Mouse (Mus musculus): ENCODE measurements at regions not wholly inside any gene's neighbourhood (a gene's known extent, or its start where the extent isn't known, plus 50 kb on each side); places are given as distances from the start of the nearest gene placed in this dataset.

- Histone ChIP-seq H3K4me2 (no peak overlapping the region), H3K9ac (no peak overlapping the region), H3K27me3 (no peaks in the 10 kb centered on the region; the same call in 1 of the 2 replicates), H3K27ac (no peak overlapping the region), H3K36me3 (no peaks in the 10 kb centered on the region), H3K4me3 (replicated peaks) (no peak overlapping the region), H3K4me1 (peaks cover 10% of the 10 kb centered on the region), H3K9me3 (replicated peaks) (no peaks in the 10 kb centered on the region)
- ATAC-seq (replicated peaks; ENCODE audit: low FRiP score), result no peak
- 51% methylated on average over 6 of the region's 6 CpGs for WGBS
Observed at GRCm38 (mm10) chr9:41700683-41701082, 423.4 kb downstream of the Sorl1 start.

GRCm38 (mm10) chr9:41699031-41699430, 425.1 kb downstream of the Sorl1 start:
- Histone ChIP-seq H3K27ac (no peak overlapping the region), H3K4me1 (peaks cover 2% of the 10 kb centered on the region; the same call in 1 of the 2 replicates), H3K9me3 (replicated peaks) (no peaks in the 10 kb centered on the region), H3K4me2 (no peak overlapping the region), H3K4me3 (replicated peaks) (no peak overlapping the region), H3K27me3 (no peaks in the 10 kb centered on the region; the same call in 1 of the 2 replicates), H3K36me3 (no peaks in the 10 kb centered on the region), H3K9ac (no peak overlapping the region)
- no peak for ATAC-seq (replicated peaks; ENCODE audit: low FRiP score)
- WGBS, result 65% methylated on average over 4 of the region's 4 CpGs

- no peak for ATAC-seq (replicated peaks; ENCODE audit: low FRiP score)
- Histone ChIP-seq H3K27ac (no peak overlapping the region), H3K36me3 (no peaks in the 10 kb centered on the region), H3K4me3 (replicated peaks) (no peak overlapping the region), H3K4me2 (no peak overlapping the region), H3K27me3 (no peaks in the 10 kb centered on the region; the same call in 1 of the 2 replicates), H3K9me3 (replicated peaks) (no peaks in the 10 kb centered on the region), H3K9ac (no peak overlapping the region), H3K4me1 (peaks cover 2% of the 10 kb centered on the region; the same call in 1 of the 2 replicates)
- 64% methylated on average over 24 of the region's 24 CpGs for WGBS
Observed at GRCm38 (mm10) chr9:41697611-41698467, 426.3 kb downstream of the Sorl1 start.

GRCm38 (mm10) chr9:41697160-41697559, 426.9 kb downstream of the Sorl1 start:
- H3K9me3 ChIP-seq (replicated peaks), result no peaks in the 10 kb centered on the region
- H3K4me1 ChIP-seq, result peaks cover 2% of the 10 kb centered on the region; the same call in 1 of the 2 replicates
- H3K4me2 ChIP-seq, result no peak overlapping the region
- H3K4me3 ChIP-seq (replicated peaks), result no peak overlapping the region
- no peak for ATAC-seq (replicated peaks; ENCODE audit: low FRiP score)
- H3K27me3 ChIP-seq, result no peaks in the 10 kb centered on the region; the same call in 1 of the 2 replicates
- H3K27ac ChIP-seq, result no peak overlapping the region
- H3K9ac ChIP-seq, result no peak overlapping the region
- no peaks in the 10 kb centered on the region for H3K36me3 ChIP-seq

GRCm38 (mm10) chr9:41682911-41683310, 441.2 kb downstream of the Sorl1 start:
- no peaks in the 10 kb centered on the region for H3K4me1 ChIP-seq
- no peak overlapping the region for H3K4me2 ChIP-seq
- 78% methylated on average over 1 of the region's 1 CpGs for WGBS
- no peaks in the 10 kb centered on the region for H3K27me3 ChIP-seq
- ATAC-seq (replicated peaks; ENCODE audit: low FRiP score), result no peak
- no peaks in the 10 kb centered on the region for H3K36me3 ChIP-seq
- H3K9ac ChIP-seq, result no peak overlapping the region
- no peak overlapping the region for H3K4me3 ChIP-seq (replicated peaks)
- H3K27ac ChIP-seq, result no peak overlapping the region
- no peaks in the 10 kb centered on the region for H3K9me3 ChIP-seq (replicated peaks)

GRCm38 (mm10) chr9:41675656-41676055, 448.4 kb downstream of the Sorl1 start:
- Histone ChIP-seq H3K4me2 (no peak overlapping the region), H3K9me3 (replicated peaks) (no peaks in the 10 kb centered on the region), H3K27ac (no peak overlapping the region), H3K9ac (no peak overlapping the region), H3K4me3 (replicated peaks) (no peak overlapping the region), H3K4me1 (no peaks in the 10 kb centered on the region), H3K27me3 (no peaks in the 10 kb centered on the region), H3K36me3 (no peaks in the 10 kb centered on the region)
- WGBS, result 87% methylated on average over 2 of the region's 2 CpGs
- ATAC-seq (replicated peaks; ENCODE audit: low FRiP score), result no peak

- Histone ChIP-seq H3K4me1 (no peaks in the 10 kb centered on the region), H3K27ac (no peak overlapping the region)
- no peak for ATAC-seq (replicated peaks; ENCODE audit: low FRiP score)
Observed at GRCm38 (mm10) chr9:41672958-41673357, 451.1 kb downstream of the Sorl1 start.

GRCm38 (mm10) chr9:41668741-41669140, 455.4 kb downstream of the Sorl1 start:
- H3K27me3 ChIP-seq, result no peaks in the 10 kb centered on the region
- no peak overlapping the region for H3K4me2 ChIP-seq
- ATAC-seq (replicated peaks; ENCODE audit: low FRiP score), result no peak
- H3K27ac ChIP-seq, result no peak overlapping the region
- H3K4me1 ChIP-seq, result no peaks in the 10 kb centered on the region
- H3K9me3 ChIP-seq (replicated peaks), result no peaks in the 10 kb centered on the region
- no peak overlapping the region for H3K4me3 ChIP-seq (replicated peaks)
- 73% methylated on average over 1 of the region's 1 CpGs for WGBS
- no peaks in the 10 kb centered on the region for H3K36me3 ChIP-seq
- H3K9ac ChIP-seq, result no peak overlapping the region

More at GRCm38 (mm10) chr9:41672958-41673357, 451.1 kb downstream of the Sorl1 start:
- H3K4me2 ChIP-seq, result no peak overlapping the region
- no peak overlapping the region for H3K9ac ChIP-seq
- 70% methylated on average over 2 of the region's 2 CpGs for WGBS
- H3K9me3 ChIP-seq (replicated peaks), result no peaks in the 10 kb centered on the region
- H3K4me3 ChIP-seq (replicated peaks), result no peak overlapping the region
- H3K36me3 ChIP-seq, result no peaks in the 10 kb centered on the region
- no peaks in the 10 kb centered on the region for H3K27me3 ChIP-seq

- Histone ChIP-seq H3K4me1 (no peaks in the 10 kb centered on the region), H3K9me3 (replicated peaks) (no peaks in the 10 kb centered on the region), H3K27ac (peak overlapping the region; percentile 43; the same call in 1 of the 2 replicates), H3K36me3 (no peaks in the 10 kb centered on the region), H3K4me3 (replicated peaks) (no peak overlapping the region), H3K9ac (no peak overlapping the region), H3K4me2 (no peak overlapping the region), H3K27me3 (no peaks in the 10 kb centered on the region)
- no peak for ATAC-seq (replicated peaks; ENCODE audit: low FRiP score)
- WGBS, result 69% methylated on average over 10 of the region's 10 CpGs
Observed at GRCm38 (mm10) chr9:41665000-41665685, 459.0 kb downstream of the Sorl1 start.

- Histone ChIP-seq H3K27me3 (no peaks in the 10 kb centered on the region), H3K4me3 (replicated peaks) (no peak overlapping the region)
- WGBS, result 93% methylated on average over 5 of the region's 5 CpGs
Observed at GRCm38 (mm10) chr9:41660576-41660975, 463.5 kb downstream of the Sorl1 start.

GRCm38 (mm10) chr9:41660011-41660410, 464.1 kb downstream of the Sorl1 start:
- Histone ChIP-seq H3K27ac (no peak overlapping the region), H3K36me3 (no peaks in the 10 kb centered on the region), H3K4me3 (replicated peaks) (no peak overlapping the region), H3K9ac (no peak overlapping the region), H3K9me3 (replicated peaks) (no peaks in the 10 kb centered on the region), H3K27me3 (no peaks in the 10 kb centered on the region), H3K4me1 (no peaks in the 10 kb centered on the region), H3K4me2 (no peak overlapping the region)
- ATAC-seq (replicated peaks; ENCODE audit: low FRiP score), result no peak
- WGBS, result 77% methylated on average over 5 of the region's 5 CpGs

More at GRCm38 (mm10) chr9:41660576-41660975, 463.5 kb downstream of the Sorl1 start:
- H3K36me3 ChIP-seq, result no peaks in the 10 kb centered on the region
- no peaks in the 10 kb centered on the region for H3K4me1 ChIP-seq
- H3K9ac ChIP-seq, result no peak overlapping the region
- no peak overlapping the region for H3K4me2 ChIP-seq
- H3K9me3 ChIP-seq (replicated peaks), result no peaks in the 10 kb centered on the region
- ATAC-seq (replicated peaks; ENCODE audit: low FRiP score), result no peak
- H3K27ac ChIP-seq, result no peak overlapping the region

- H3K27ac ChIP-seq, result no peak overlapping the region
- no peaks in the 10 kb centered on the region for H3K27me3 ChIP-seq
- no peak for ATAC-seq (replicated peaks; ENCODE audit: low FRiP score)
- H3K9me3 ChIP-seq (replicated peaks), result no peaks in the 10 kb centered on the region
- H3K9ac ChIP-seq, result no peak overlapping the region
- H3K4me1 ChIP-seq, result no peaks in the 10 kb centered on the region
- H3K4me3 ChIP-seq (replicated peaks), result no peak overlapping the region
- H3K36me3 ChIP-seq, result no peaks in the 10 kb centered on the region
- H3K4me2 ChIP-seq, result no peak overlapping the region
- 68% methylated on average over 2 of the region's 2 CpGs for WGBS
Observed at GRCm38 (mm10) chr9:41631564-41632205, 470.2 kb upstream of the Ubash3b start.

All from kidney, embryonic 15.5 days (tissue).